Mouse (Mus musculus) embryonic stem cell, embryonic (primary cell): Measurements from ENCODE around the gene Vars.
"Not testable (repeated sequence)": the region's sequence is repeated elsewhere in the genome, so short reads cannot be mapped to it uniquely, and the experiment has no call there.

Experiments
- CTCF ChIA-PET, 4 experiments: fragments of 300-600 bp in 2 of 4; fragments of 350-600 bp in 2 of 4; sonication (Branson Sonifier 250); formaldehyde crosslinking; loops; one replicate each; lab custom pipeline; 2022; ENCODE audit warnings: inconsistent platforms in 2 of 4; lab: Charles Lee
- POLR2A ChIA-PET, 4 experiments: fragments of 300-600 bp in 2 of 4; fragments of 350-600 bp in 2 of 4; sonication (Branson Sonifier 250); formaldehyde crosslinking; loops; one replicate each; lab custom pipeline; 2022; ENCODE audit warnings: antibody characterized with exemption in 4 of 4, inconsistent platforms in 1 of 4; lab: Charles Lee

The Vars gene

DNA sequence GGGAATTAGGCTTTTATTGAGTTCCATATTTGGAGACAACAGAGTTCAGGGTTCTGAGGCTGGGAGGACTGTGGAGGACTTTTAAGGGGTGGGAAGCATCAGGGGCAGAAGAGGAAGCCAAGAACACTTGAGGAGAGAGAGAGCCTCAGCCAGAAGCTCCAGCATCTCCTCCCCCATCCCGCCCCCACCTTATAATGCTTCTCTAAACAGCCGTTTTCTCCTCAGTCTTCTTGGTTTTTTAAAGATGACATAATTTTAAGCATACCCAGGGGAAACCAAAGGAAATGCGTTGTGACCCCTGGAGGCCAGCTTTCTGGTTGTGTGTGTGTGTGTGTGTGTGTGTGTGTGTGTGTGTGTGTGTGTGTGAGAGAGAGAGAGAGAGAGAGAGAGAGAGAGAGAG, 38.7 kb upstream of the Vars start:
- ChIA-PET CTCF (interaction anchor here in 1 of 4 experiments (0.7 kb wide), 1 partner anchor 356 kb away, joined by 5 read pairs; no protein-coding TSS in a partner anchor), POLR2A (interaction anchor here (0.6 to 9.5 kb wide), 10 partner anchors 10 to 191 kb away, joined by 3 to 216 read pairs (median 5); partner anchors contain the start of genes Hspa1a (in 2 of the 4) and Hspa1l (in 2 of the 4))

- POLR2A ChIA-PET, result interaction anchor here (0.6 to 9.5 kb wide), 17 partner anchors 7 to 190 kb away, joined by 3 to 216 read pairs (median 6); partner anchors contain the start of genes Ddah2 (in 1 of the 4), Hspa1a (in 1 of the 4), Hspa1l (in 1 of the 4) and Lsm2 (in 1 of the 4)
- CTCF ChIA-PET, result interaction anchor here in 1 of 4 experiments (0.6 to 0.9 kb wide), 4 partner anchors 10 to 357 kb away, joined by 4 to 5 read pairs (median 4); partner anchors contain the start of genes C2 and Ehmt2
Observed at GRCm38 (mm10) chr17:34962841-34963240, 37.9 kb upstream of the Vars start.

- ChIA-PET POLR2A (interaction anchor here (0.5 to 9.5 kb wide), 58 partner anchors 8 to 845 kb away, joined by 3 to 216 read pairs (median 4); partner anchors contain the start of genes Ddx39b (in 3 of the 4), Lsm2 (in 3 of the 4), Neu1 (in 3 of the 4) and Ddah2 (in 2 of the 4)), CTCF (interaction anchor here (0.6 to 1.4 kb wide), 13 partner anchors 10 to 310 kb away, joined by 3 to 13 read pairs (median 4); partner anchors contain the start of genes Lsm2 (in 1 of the 4) and Msh5 (in 1 of the 4))
Observed at GRCm38 (mm10) chr17:34964640-34965049, 36.1 kb upstream of the Vars start.

DNA sequence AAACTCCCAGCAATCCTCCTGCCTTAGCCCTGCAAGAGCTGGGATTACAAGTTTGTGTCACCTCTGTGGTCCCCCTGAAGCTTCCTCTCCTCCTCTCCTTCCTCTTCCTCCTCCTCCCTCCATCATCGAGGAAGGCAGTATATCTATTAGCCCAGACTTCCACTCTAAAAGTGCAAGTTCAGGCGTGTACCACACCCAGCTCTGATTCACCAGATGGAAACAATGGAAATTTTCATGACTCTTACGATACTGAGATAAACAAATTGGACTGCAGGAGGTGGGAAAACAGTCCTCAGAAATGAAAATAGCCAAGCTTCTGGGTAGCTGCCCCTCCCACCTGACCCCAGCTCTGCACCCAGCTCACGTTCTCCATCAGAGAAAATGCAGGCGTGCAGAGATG, 35.2 kb upstream of the Vars start:
- ChIA-PET CTCF (interaction anchor here in 2 of 4 experiments (0.5 to 1.5 kb wide), 6 partner anchors 16 to 959 kb away, joined by 3 to 21 read pairs (median 6); partner anchors contain the start of genes Lsm2 (in 1 of the 2) and Ly6g6c (in 1 of the 2)), POLR2A (interaction anchor here (0.5 to 9.5 kb wide), 28 partner anchors 8 to 276 kb away, joined by 3 to 216 read pairs (median 6); partner anchors contain the start of genes Lsm2 (in 3 of the 4), Neu1 (in 2 of the 4), Ddah2 (in 1 of the 4) and Ddx39b (in 1 of the 4))

DNA sequence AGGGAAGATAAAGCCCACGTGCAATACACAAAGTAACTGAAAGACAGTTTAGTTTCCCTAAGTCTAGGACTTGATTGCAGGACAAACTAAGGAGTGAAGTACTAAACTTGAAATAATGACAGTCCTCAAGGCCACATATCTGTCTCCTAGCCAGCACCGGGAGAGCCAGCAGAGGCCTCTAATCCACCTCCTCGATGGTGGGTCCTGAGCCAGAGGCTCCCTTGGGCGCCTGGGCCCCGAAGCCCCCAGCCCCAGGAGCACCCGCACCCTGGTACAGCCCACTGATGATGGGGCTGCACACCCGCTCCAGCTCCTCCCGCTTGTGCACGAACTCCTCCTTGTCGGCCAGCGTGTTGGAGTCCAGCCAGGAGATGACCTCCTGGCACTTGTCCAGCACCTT, 31.0 kb upstream of the Vars start, which contains the start of gene Gm20481:
Gene Gm20481, plus strand, starts transcription at position 91 of the 400 bp plus-strand sequence.
- CTCF ChIA-PET, result not testable (repeated sequence)

GRCm38 (mm10) chr17:34970850-34971249, 29.9 kb upstream of the Vars start:
- POLR2A ChIA-PET, CTCF ChIA-PET: not testable (repeated sequence)

More for the DNA sequence above, 31.0 kb upstream of the Vars start, which contains the start of gene Gm20481:
- POLR2A ChIA-PET, result interaction anchor here in 2 of 4 experiments (1.5 to 5.9 kb wide), 3 partner anchors 14 to 17 kb away, joined by 5 to 32 read pairs (median 10); no protein-coding TSS in a partner anchor

DNA sequence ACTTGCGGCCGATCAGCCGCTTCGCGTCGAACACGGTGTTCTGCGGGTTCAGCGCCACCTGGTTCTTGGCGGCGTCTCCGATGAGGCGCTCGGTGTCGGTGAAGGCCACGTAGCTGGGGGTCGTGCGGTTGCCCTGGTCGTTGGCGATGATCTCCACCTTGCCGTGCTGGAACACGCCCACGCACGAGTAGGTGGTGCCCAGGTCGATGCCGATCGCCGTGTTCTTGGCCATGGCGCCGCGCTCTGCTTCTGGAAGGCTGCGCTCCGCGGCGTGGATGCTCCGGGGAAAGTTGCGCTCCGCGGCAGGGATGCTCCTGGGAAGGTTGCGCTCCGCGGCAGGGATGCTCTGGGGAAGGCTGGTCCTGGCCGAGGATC, 29.1 kb upstream of the Vars start:
- ChIA-PET CTCF (interaction anchor here in 1 of 4 experiments (1.0 to 1.2 kb wide), 2 partner anchors 10 to 197 kb away, joined by 3 to 4 read pairs; partner anchors contain the start of gene Lsm2), POLR2A (interaction anchor here in 3 of 4 experiments (0.7 to 7.3 kb wide), 12 partner anchors 9 to 270 kb away, joined by 3 to 111 read pairs (median 5); partner anchors contain the start of genes Ddx39b (in 1 of the 3), Hspa1b (in 1 of the 3) and Lsm2 (in 1 of the 3))

GRCm38 (mm10) chr17:34972069-34972749, 28.6 kb upstream of the Vars start, which contains the start of the genes Hspa1a and Hspa1l:
TSS of gene Hspa1a (minus strand) at chr17:34972156.
TSS of gene Hspa1l (plus strand) at chr17:34972703.
- CTCF ChIA-PET, result interaction anchor here in 2 of 4 experiments (0.6 to 1.2 kb wide), 4 partner anchors 9 to 334 kb away, joined by 3 to 4 read pairs (median 3); partner anchors contain the start of gene Lsm2 (in 1 of the 2)
- POLR2A ChIA-PET, result interaction anchor here (0.6 to 7.3 kb wide), 20 partner anchors 8 to 274 kb away, joined by 3 to 111 read pairs (median 5); partner anchors contain the start of genes Ddx39b (in 2 of the 4), Hspa1b (in 2 of the 4), Lsm2 (in 2 of the 4) and Ehmt2 (in 1 of the 4)

DNA sequence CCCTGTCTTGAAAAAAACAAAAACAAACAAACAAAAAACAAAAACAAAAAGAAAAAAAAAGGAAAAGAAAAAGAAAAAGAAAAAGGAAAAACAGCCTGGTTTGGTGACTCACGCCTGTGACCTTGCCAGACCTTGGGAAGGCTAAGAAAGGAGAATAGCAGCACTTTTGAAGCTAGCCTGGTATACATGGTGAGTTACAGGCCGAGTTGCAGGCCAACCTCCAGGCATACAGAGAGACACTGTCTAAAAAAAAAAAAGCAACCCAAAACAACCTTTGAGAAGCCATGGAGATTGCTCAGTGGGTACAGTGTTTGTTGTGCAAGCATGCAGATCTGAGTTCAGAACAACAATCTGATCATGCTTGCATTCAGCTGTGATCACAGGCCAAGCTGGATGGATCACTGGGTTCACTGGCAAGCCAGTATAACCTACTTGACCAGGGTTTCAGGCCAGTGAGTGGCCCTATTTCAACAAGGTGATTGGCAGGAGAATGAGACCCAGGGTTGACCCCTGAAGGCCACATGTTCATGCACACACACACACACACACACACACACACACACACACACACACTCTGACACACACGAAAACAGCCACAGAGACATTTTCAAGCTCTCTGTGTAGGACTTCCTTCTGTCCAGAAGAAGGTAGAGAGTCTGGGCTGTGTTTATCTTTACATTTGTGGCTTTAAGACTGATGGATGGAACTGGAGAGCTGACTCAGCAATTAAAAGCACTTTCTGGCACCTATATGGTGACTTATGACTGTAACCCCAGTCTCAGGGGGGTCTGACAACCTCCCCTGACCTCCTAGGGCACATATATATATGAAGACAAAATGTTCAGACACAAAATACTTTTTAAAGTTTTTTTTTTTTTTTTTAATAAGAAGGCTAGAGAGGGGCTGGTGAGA, 24.9 kb upstream of the Vars start:
- CTCF ChIA-PET, result interaction anchor here in 3 of 4 experiments (0.6 to 1.2 kb wide), 5 partner anchors 11 to 1024 kb away, joined by 3 to 7 read pairs (median 4); partner anchors contain the start of gene B3galt4 (in 1 of the 3)
- POLR2A ChIA-PET, result interaction anchor here (0.5 to 7.3 kb wide), 16 partner anchors 10 to 280 kb away, joined by 3 to 111 read pairs (median 3); partner anchors contain the start of genes Hspa1b (in 1 of the 4) and Msh5 (in 1 of the 4)

DNA sequence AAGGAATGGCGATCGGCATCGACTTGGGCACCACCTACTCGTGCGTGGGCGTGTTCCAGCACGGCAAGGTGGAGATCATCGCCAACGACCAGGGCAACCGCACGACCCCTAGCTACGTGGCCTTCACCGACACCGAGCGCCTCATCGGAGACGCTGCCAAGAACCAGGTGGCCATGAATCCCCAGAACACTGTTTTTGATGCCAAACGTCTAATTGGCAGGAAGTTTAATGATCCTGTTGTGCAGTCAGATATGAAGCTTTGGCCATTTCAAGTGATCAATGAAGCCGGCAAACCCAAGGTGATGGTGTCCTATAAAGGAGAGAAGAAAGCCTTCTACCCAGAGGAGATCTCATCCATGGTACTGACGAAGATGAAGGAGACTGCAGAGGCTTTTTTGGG, 23.8 kb upstream of the Vars start:
- ChIA-PET CTCF (interaction anchor here in 1 of 4 experiments (0.7 kb wide), 1 partner anchor 1025 kb away, joined by 3 read pairs; the partner anchor contains the start of gene B3galt4), POLR2A (interaction anchor here in 3 of 4 experiments (1.1 to 7.3 kb wide), 8 partner anchors 10 to 26 kb away, joined by 3 to 111 read pairs (median 4); partner anchors contain the start of gene Hspa1b (in 1 of the 3))

GRCm38 (mm10) chr17:34978239-34978638, 22.5 kb upstream of the Vars start:
- CTCF ChIA-PET, result interaction anchor here in 2 of 4 experiments (0.6 to 1.3 kb wide), 3 partner anchors 11 to 64 kb away, joined by 3 to 11 read pairs (median 7); partner anchors contain the start of gene Slc44a4 (in 1 of the 2)
- POLR2A ChIA-PET, result interaction anchor here in 3 of 4 experiments (0.6 to 7.3 kb wide), 11 partner anchors 8 to 28 kb away, joined by 3 to 111 read pairs (median 4); no protein-coding TSS in a partner anchor

GRCm38 (mm10) chr17:34979631-34980030, 21.2 kb upstream of the Vars start:
- ChIA-PET CTCF (interaction anchor here in 2 of 4 experiments (0.7 to 1.1 kb wide), 2 partner anchors 23 to 27 kb away, joined by 3 to 4 read pairs; no protein-coding TSS in a partner anchor), POLR2A (interaction anchor here in 3 of 4 experiments (0.6 to 1.3 kb wide), 7 partner anchors 15 to 322 kb away, joined by 3 to 7 read pairs (median 4); partner anchors contain the start of gene Hspa1b (in 1 of the 3))

- ChIA-PET CTCF (interaction anchor here in 2 of 4 experiments (0.8 to 1.8 kb wide), 4 partner anchors 28 to 52 kb away, joined by 3 to 12 read pairs (median 6); no protein-coding TSS in a partner anchor), POLR2A (interaction anchor here (0.5 to 5.2 kb wide), 23 partner anchors 8 to 452 kb away, joined by 3 to 87 read pairs (median 6); partner anchors contain the start of genes Csnk2b (in 1 of the 4), Gpank1 (in 1 of the 4), Hspa1a (in 1 of the 4) and Hspa1l (in 1 of the 4))
Observed at GRCm38 (mm10) chr17:34980655-34981054, 20.1 kb upstream of the Vars start.

DNA sequence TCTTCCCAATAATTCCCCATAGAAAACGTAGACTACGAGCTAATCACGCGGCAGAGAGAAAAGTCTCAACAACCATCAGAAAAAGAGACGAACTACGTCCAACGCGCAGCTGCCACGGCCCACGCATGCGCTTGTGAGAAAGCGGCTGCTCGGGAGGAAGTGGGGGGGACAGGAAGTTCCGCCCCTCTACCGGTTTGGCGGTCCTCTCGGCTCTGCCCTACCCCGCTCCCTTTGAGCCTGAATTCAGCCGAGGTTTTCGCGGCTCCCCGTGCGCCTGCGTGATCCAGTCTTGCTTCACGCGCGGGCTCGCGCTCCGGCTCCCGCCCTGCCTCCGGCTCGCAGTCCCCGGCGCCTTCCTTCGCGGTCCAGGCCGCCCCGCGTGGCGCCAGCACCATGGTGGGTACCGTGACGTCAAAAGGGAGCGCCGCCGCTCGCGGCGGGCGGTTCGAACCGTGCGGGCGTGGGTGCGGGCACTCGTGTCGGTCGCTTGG, 19.1 kb upstream of the Vars start, which contains the start of gene Lsm2:
Gene Lsm2, plus strand, starts transcription at position 173 of the 491 bp plus-strand sequence.
- CTCF ChIA-PET, result interaction anchor here (0.6 to 1.8 kb wide), 12 partner anchors 9 to 69 kb away, joined by 3 to 12 read pairs (median 4); partner anchors contain the start of genes Hspa1a (in 1 of the 4) and Hspa1l (in 1 of the 4)
- POLR2A ChIA-PET, result interaction anchor here (0.6 to 5.2 kb wide), 43 partner anchors 9 to 335 kb away, joined by 3 to 87 read pairs (median 3); partner anchors contain the start of genes Hspa1l (in 2 of the 4), Vars (in 2 of the 4), Atf6b (in 1 of the 4) and Ddx39b (in 1 of the 4)

GRCm38 (mm10) chr17:34982328-34982727, 18.5 kb upstream of the Vars start:
- POLR2A ChIA-PET, result interaction anchor here in 3 of 4 experiments (0.6 to 5.2 kb wide), 21 partner anchors 9 to 259 kb away, joined by 3 to 87 read pairs (median 8); partner anchors contain the start of genes Vars (in 2 of the 3), Ddx39b (in 1 of the 3), Gm20547 (in 1 of the 3) and Hspa1l (in 1 of the 3)
- CTCF ChIA-PET, result interaction anchor here in 2 of 4 experiments (0.7 to 1.4 kb wide), 2 partner anchors 32 to 39 kb away, joined by 3 read pairs; no protein-coding TSS in a partner anchor
